Mouse (Mus musculus): ENCODE data around the gene Thada. TPM values are rescaled to one million over a fixed set of nuclear protein-coding genes. Genes with fewer than 3 reads are reported as not detected.

Thada gene
- polyA plus RNA-seq, 1 experiment from 2014 or later: 8.1 TPM

DNA sequence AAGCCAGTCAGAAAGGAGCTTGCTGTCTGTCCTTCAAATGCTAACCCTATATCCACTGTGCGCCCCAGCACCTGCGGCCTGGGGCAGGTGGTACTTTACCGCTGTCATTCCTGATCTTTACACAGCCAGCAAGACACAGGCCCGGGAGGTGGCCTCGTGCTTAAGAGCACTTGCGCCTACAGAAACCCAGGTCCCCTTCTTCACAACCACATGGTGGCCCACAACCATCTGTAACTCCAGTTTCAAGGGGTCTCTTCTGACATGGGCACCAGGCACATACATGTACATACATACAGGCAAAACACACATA is 311.0 kb downstream of the Thada start:
- 87% methylated on average over 6 of the region's 6 CpGs for WGBS
- no peaks in the 10 kb centered on the region for H3K36me3 ChIP-seq (ENCODE audit: control insufficient read depth, insufficient read depth, low read length)
- no peak overlapping the region for H3K4me3 ChIP-seq (ENCODE audit: control insufficient read depth in 1 of 2, insufficient read depth in 1 of 2, low read depth in 1 of 2, low read length in 2 of 2)
- no peak for ATAC-seq (ENCODE audit: insufficient number of reproducible peaks, insufficient read depth, low FRiP score, low read depth)
- H3K27me3 ChIP-seq (ENCODE audit: control insufficient read depth, insufficient read depth, low read length): no peaks in the 10 kb centered on the region
- H3K27ac ChIP-seq (replicated peaks in 1 of 2; ENCODE audit: control insufficient read depth in 1 of 2, insufficient read depth in 1 of 2, low read depth in 2 of 2, low read length in 2 of 2): no peak overlapping the region
- H3K4me1 ChIP-seq (ENCODE audit: control insufficient read depth in 2 of 2, insufficient read depth in 2 of 2, low read length in 2 of 2): peaks cover 24 to 32% of the 10 kb centered on the region in 2 experiments
- no peaks in the 10 kb centered on the region for H3K9me3 ChIP-seq (ENCODE audit: control insufficient read depth, low read length)
- H3K4me2 ChIP-seq (ENCODE audit: low read length): no peak overlapping the region
- no peak overlapping the region for H3K9ac ChIP-seq (ENCODE audit: low read length)

- WGBS: 56% methylated on average over 11 of the region's 11 CpGs
- peak; percentile 34; the same call in 1 of the 2 replicates for ATAC-seq (ENCODE audit: insufficient number of reproducible peaks, insufficient read depth, low FRiP score, low read depth)
Measured at GRCm38 (mm10) chr17:84154302-84155028, 311.5 kb downstream of the Thada start.

GRCm38 (mm10) chr17:84152976-84153786 is 312.8 kb downstream of the Thada start:
- 49% methylated on average over 12 of the region's 12 CpGs for WGBS
- H3K36me3 ChIP-seq (ENCODE audit: control insufficient read depth, insufficient read depth, low read length): no peaks in the 10 kb centered on the region
- no peaks in the 10 kb centered on the region for H3K9me3 ChIP-seq (ENCODE audit: control insufficient read depth, low read length)
- peaks cover 30 to 48% of the 10 kb centered on the region in 2 experiments for H3K4me1 ChIP-seq (ENCODE audit: control insufficient read depth in 2 of 2, insufficient read depth in 2 of 2, low read length in 2 of 2)
- H3K4me3 ChIP-seq (ENCODE audit: control insufficient read depth in 1 of 2, insufficient read depth in 1 of 2, low read depth in 1 of 2, low read length in 2 of 2): no peak overlapping the region
- ATAC-seq (ENCODE audit: insufficient number of reproducible peaks, insufficient read depth, low FRiP score, low read depth): no peak
- H3K4me2 ChIP-seq (ENCODE audit: low read length): no peak overlapping the region
- no peaks in the 10 kb centered on the region for H3K27me3 ChIP-seq (ENCODE audit: control insufficient read depth, insufficient read depth, low read length)
- no peak overlapping the region for H3K27ac ChIP-seq (replicated peaks in 1 of 2; ENCODE audit: control insufficient read depth in 1 of 2, insufficient read depth in 1 of 2, low read depth in 2 of 2, low read length in 2 of 2)
- H3K9ac ChIP-seq (ENCODE audit: low read length): no peak overlapping the region

More at GRCm38 (mm10) chr17:84154302-84155028, 311.5 kb downstream of the Thada start:
- H3K27me3 ChIP-seq (ENCODE audit: control insufficient read depth, insufficient read depth, low read length): no peaks in the 10 kb centered on the region
- no peak overlapping the region for H3K27ac ChIP-seq (replicated peaks in 1 of 2; ENCODE audit: control insufficient read depth in 1 of 2, insufficient read depth in 1 of 2, low read depth in 2 of 2, low read length in 2 of 2)
- H3K36me3 ChIP-seq (ENCODE audit: control insufficient read depth, insufficient read depth, low read length): no peaks in the 10 kb centered on the region
- peaks cover 24 to 37% of the 10 kb centered on the region in 2 experiments for H3K4me1 ChIP-seq (ENCODE audit: control insufficient read depth in 2 of 2, insufficient read depth in 2 of 2, low read length in 2 of 2)
- no peak overlapping the region for H3K4me3 ChIP-seq (ENCODE audit: control insufficient read depth in 1 of 2, insufficient read depth in 1 of 2, low read depth in 1 of 2, low read length in 2 of 2)
- no peak overlapping the region for H3K9ac ChIP-seq (ENCODE audit: low read length)
- H3K9me3 ChIP-seq (ENCODE audit: control insufficient read depth, low read length): no peaks in the 10 kb centered on the region
- no peak overlapping the region for H3K4me2 ChIP-seq (ENCODE audit: low read length)

- no peaks in the 10 kb centered on the region for H3K9me3 ChIP-seq (ENCODE audit: control insufficient read depth, low read length)
- no peaks in the 10 kb centered on the region for H3K36me3 ChIP-seq (ENCODE audit: control insufficient read depth, insufficient read depth, low read length)
- peaks cover 26 to 47% of the 10 kb centered on the region in 2 experiments for H3K4me1 ChIP-seq (ENCODE audit: control insufficient read depth in 2 of 2, insufficient read depth in 2 of 2, low read length in 2 of 2)
- WGBS: 45% methylated on average over 6 of the region's 6 CpGs
- no peak overlapping the region for H3K4me3 ChIP-seq (ENCODE audit: control insufficient read depth in 1 of 2, insufficient read depth in 1 of 2, low read depth in 1 of 2, low read length in 2 of 2)
- H3K27ac ChIP-seq (replicated peaks in 1 of 2; ENCODE audit: control insufficient read depth in 1 of 2, insufficient read depth in 1 of 2, low read depth in 2 of 2, low read length in 2 of 2): no peak overlapping the region
- H3K9ac ChIP-seq (ENCODE audit: low read length): no peak overlapping the region
- H3K4me2 ChIP-seq (ENCODE audit: low read length): no peak overlapping the region
- ATAC-seq (ENCODE audit: insufficient number of reproducible peaks, insufficient read depth, low FRiP score, low read depth): no peak
- H3K27me3 ChIP-seq (ENCODE audit: control insufficient read depth, insufficient read depth, low read length): no peaks in the 10 kb centered on the region
Measured at GRCm38 (mm10) chr17:84152206-84152975, 313.6 kb downstream of the Thada start.

DNA sequence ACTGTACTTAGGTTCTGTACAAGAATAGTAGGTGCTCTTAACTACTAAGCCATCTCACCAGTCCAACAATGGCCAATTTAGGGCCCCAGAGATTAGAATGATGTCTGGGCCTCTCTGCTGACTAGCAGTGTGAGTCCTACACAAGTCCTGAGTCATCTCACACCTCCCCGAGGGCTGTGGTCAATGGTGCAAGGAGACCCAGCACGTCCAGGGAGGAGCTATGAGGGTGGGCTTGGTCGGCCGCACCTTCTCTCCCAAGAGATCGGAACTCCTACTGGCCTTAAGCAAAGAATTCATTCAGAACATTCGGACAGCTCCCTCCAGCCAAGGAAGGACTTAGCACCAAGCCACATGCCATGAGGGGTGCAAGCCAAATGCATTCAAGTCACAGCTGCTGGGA is 314.7 kb downstream of the Thada start:
- H3K4me3 ChIP-seq (ENCODE audit: control insufficient read depth in 1 of 2, insufficient read depth in 1 of 2, low read depth in 1 of 2, low read length in 2 of 2): no peak overlapping the region
- ATAC-seq (ENCODE audit: insufficient number of reproducible peaks, insufficient read depth, low FRiP score, low read depth): no peak
- H3K4me1 ChIP-seq (ENCODE audit: control insufficient read depth in 2 of 2, insufficient read depth in 2 of 2, low read length in 2 of 2): peaks cover 27 to 44% of the 10 kb centered on the region in 2 experiments
- no peak overlapping the region for H3K9ac ChIP-seq (ENCODE audit: low read length)
- no peaks in the 10 kb centered on the region for H3K27me3 ChIP-seq (ENCODE audit: control insufficient read depth, insufficient read depth, low read length)
- 70% methylated on average over 6 of the region's 6 CpGs for WGBS
- H3K9me3 ChIP-seq (ENCODE audit: control insufficient read depth, low read length): no peaks in the 10 kb centered on the region
- no peaks in the 10 kb centered on the region for H3K36me3 ChIP-seq (ENCODE audit: control insufficient read depth, insufficient read depth, low read length)
- H3K4me2 ChIP-seq (ENCODE audit: low read length): no peak overlapping the region
- H3K27ac ChIP-seq (replicated peaks in 1 of 2; ENCODE audit: control insufficient read depth in 1 of 2, insufficient read depth in 1 of 2, low read depth in 2 of 2, low read length in 2 of 2): no peak overlapping the region

DNA sequence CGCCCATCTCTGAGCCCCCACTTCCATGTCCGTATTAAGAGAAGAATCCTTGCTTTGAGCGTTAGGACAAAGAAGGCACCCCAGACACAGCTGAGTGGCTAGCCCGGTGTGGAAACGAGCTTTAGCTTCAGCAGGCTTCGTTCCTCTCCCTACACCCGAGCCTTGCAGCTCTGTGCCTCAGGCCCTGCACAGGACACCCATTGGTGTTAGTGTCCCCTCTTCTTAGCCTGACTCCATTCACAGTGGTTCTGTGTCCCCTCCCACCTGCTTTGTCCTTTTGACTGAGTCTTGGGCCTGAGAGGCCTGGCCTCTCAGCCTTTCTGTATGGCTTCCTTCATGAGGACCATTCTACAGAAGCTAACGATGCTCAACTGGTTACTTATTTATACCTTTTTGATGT is 315.7 kb downstream of the Thada start:
- Histone ChIP-seq H3K9me3 (ENCODE audit: control insufficient read depth, low read length) (no peaks in the 10 kb centered on the region), H3K4me3 (ENCODE audit: control insufficient read depth in 1 of 2, insufficient read depth in 1 of 2, low read depth in 1 of 2, low read length in 2 of 2) (no peak overlapping the region), H3K9ac (ENCODE audit: low read length) (no peak overlapping the region), H3K36me3 (ENCODE audit: control insufficient read depth, insufficient read depth, low read length) (no peaks in the 10 kb centered on the region), H3K27ac (replicated peaks in 1 of 2; ENCODE audit: control insufficient read depth in 1 of 2, insufficient read depth in 1 of 2, low read depth in 2 of 2, low read length in 2 of 2) (no peak overlapping the region), H3K4me1 (ENCODE audit: control insufficient read depth in 2 of 2, insufficient read depth in 2 of 2, low read length in 2 of 2) (peaks cover 34 to 49% of the 10 kb centered on the region in 2 experiments), H3K4me2 (ENCODE audit: low read length) (no peak overlapping the region), H3K27me3 (ENCODE audit: control insufficient read depth, insufficient read depth, low read length) (no peaks in the 10 kb centered on the region)
- WGBS: 88% methylated on average over 8 of the region's 8 CpGs
- no peak for ATAC-seq (ENCODE audit: insufficient number of reproducible peaks, insufficient read depth, low FRiP score, low read depth)

DNA sequence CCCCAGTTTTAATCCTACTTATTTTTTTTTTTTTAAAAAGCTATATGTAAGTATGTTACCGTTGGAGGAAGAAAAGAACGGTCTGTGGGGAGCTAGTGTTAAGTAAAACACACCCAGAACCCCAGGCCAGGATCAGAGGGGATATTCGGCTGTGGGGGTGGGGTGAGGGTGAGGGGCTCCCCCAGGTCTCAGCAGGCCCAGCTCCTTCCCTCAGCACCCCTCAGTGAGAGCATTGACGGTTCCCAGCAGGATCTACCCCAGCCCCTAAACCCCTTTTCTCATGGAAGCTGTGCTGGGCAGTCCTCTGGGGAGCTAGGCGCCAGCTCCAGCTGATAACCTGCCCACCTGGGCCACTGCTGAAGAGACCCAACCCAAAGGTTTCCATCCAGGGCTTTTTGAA is 316.4 kb downstream of the Thada start:
- WGBS: 70% methylated on average over 5 of the region's 5 CpGs
- peaks cover 34 to 49% of the 10 kb centered on the region in 2 experiments for H3K4me1 ChIP-seq (ENCODE audit: control insufficient read depth in 2 of 2, insufficient read depth in 2 of 2, low read length in 2 of 2)

More for the DNA sequence above, 316.4 kb downstream of the Thada start:
- peak overlapping the region in 1 of 2 experiments; percentile 76; a peak in 2 of 4 replicates for H3K27ac ChIP-seq (replicated peaks in 1 of 2; ENCODE audit: control insufficient read depth in 1 of 2, insufficient read depth in 1 of 2, low read depth in 2 of 2, low read length in 2 of 2)
- no peak overlapping the region; the same call in 1 of the 2 replicates for H3K9ac ChIP-seq (ENCODE audit: low read length)
- no peaks in the 10 kb centered on the region for H3K36me3 ChIP-seq (ENCODE audit: control insufficient read depth, insufficient read depth, low read length)
- no peak for ATAC-seq (ENCODE audit: insufficient number of reproducible peaks, insufficient read depth, low FRiP score, low read depth)
- H3K9me3 ChIP-seq (ENCODE audit: control insufficient read depth, low read length): no peaks in the 10 kb centered on the region
- no peak overlapping the region for H3K4me2 ChIP-seq (ENCODE audit: low read length)
- H3K4me3 ChIP-seq (ENCODE audit: control insufficient read depth in 1 of 2, insufficient read depth in 1 of 2, low read depth in 1 of 2, low read length in 2 of 2): no peak overlapping the region
- no peaks in the 10 kb centered on the region for H3K27me3 ChIP-seq (ENCODE audit: control insufficient read depth, insufficient read depth, low read length)

Data from heart, embryonic 14.5 days (tissue).